Mouse (Mus musculus) stomach, embryonic 14.5 days (tissue): ENCODE data around the gene Gm27027. TPM values are rescaled to one million over a fixed set of nuclear protein-coding genes. Genes with fewer than 3 reads are reported as not detected.

Experiments used
- ATAC-seq: fragments of 200-750 bp; cut with Nextera tagmentation; 2 replicates; pipeline ENCODE4 v1.8.0; 2017; ENCODE audit warnings: low read depth, moderate TSS enrichment; ENCODE audit not compliant: insufficient number of reproducible peaks, insufficient read depth, low FRiP score
- H3K27ac ChIP-seq: fragments of 300-500 bp; sonication (generic); 2 replicates; pipeline ENCODE4 v1.5.1; 2014; ENCODE audit warnings: mild to moderate bottlenecking, low read length, moderate library complexity, mixed read lengths
- H3K27me3 ChIP-seq: fragments of 300-500 bp; sonication (generic); 2 replicates; pipeline ENCODE4 v1.6.1; 2014; ENCODE audit warnings: low read length, control low read depth, mixed read lengths; ENCODE audit not compliant: control insufficient read depth, insufficient read depth
- H3K36me3 ChIP-seq: fragments of 300-500 bp; sonication (generic); 2 replicates; pipeline ENCODE4 v1.6.1; 2014; ENCODE audit warnings: mild to moderate bottlenecking, control low read depth, low read length, moderate library complexity, mixed read lengths; ENCODE audit not compliant: control insufficient read depth, insufficient read depth
- H3K4me1 ChIP-seq: fragments of 300-500 bp; sonication (generic); 2 replicates; pipeline ENCODE4 v1.6.1; 2014; ENCODE audit warnings: low read length, control low read depth, mixed read lengths; ENCODE audit not compliant: control insufficient read depth, insufficient read depth
- H3K4me2 ChIP-seq: fragments of 300-500 bp; sonication (generic); replicated peaks from 2 replicates; pipeline ENCODE4 v1.6.1; 2014; ENCODE audit warnings: low read depth, low read length, control low read depth
- H3K4me3 ChIP-seq: fragments of 300-500 bp; sonication (generic); 2 replicates; pipeline ENCODE4 v1.5.1; 2014; ENCODE audit warnings: low read depth, low read length, control low read depth
- H3K9ac ChIP-seq: fragments of 300-500 bp; sonication (generic); replicated peaks from 2 replicates; pipeline ENCODE4 v1.6.1; 2014; ENCODE audit warnings: low read depth, mild to moderate bottlenecking, control low read depth, low read length, moderate library complexity, mixed read lengths
- H3K9me3 ChIP-seq: fragments of 300-500 bp; sonication (generic); 2 replicates; pipeline ENCODE4 v1.6.1; 2016; ENCODE audit warnings: low read depth, low read length, control low read depth; ENCODE audit not compliant: control insufficient read depth
- WGBS: fragments of 180-500 bp; shearing (Covaris S2); extraction: QIAGEN DNeasy Blood & Tissue Kit; methylation state at CpG from one replicate; pipeline ENCODE4 v1.1.7; 2014; 5-methylcytosine and 5-hydroxymethylcytosine counted together
- polyA plus RNA-seq: library from polyadenylated mRNA; unstranded; fragments of >200 nt; fragmentation: Nextera tagmentation; extraction: Ambion mirVana; gene quantifications from 2 replicates; pipeline ENCODE4 v1.2.1, GENCODE M21; 2014

The Gm27027 gene
- polyA plus RNA-seq, 1 experiment from 2014 or later, result not detected

GRCm38 (mm10) chr2:94024637-94025036 is 28.5 kb upstream of the Gm27027 start:
- no peak for ATAC-seq
- H3K9me3 ChIP-seq, result no peaks in the 10 kb centered on the region
- H3K27ac ChIP-seq, result no peak overlapping the region
- no peaks in the 10 kb centered on the region for H3K36me3 ChIP-seq
- H3K27me3 ChIP-seq, result no peaks in the 10 kb centered on the region
- H3K4me1 ChIP-seq, result no peaks in the 10 kb centered on the region
- no peak overlapping the region for H3K4me3 ChIP-seq
- H3K9ac ChIP-seq, result no peak overlapping the region
- WGBS, result 49% methylated on average over 6 of the region's 6 CpGs
- no peak overlapping the region for H3K4me2 ChIP-seq

- H3K4me1 ChIP-seq, result no peaks in the 10 kb centered on the region
- no peak within 1 kb of the TSS for H3K27ac ChIP-seq
- H3K9ac ChIP-seq, result peak within 1 kb of the TSS; percentile 59
- peak within 1 kb of the TSS; percentile 51 for H3K4me3 ChIP-seq
- 6% methylated on average over 47 of the region's 47 CpGs for WGBS
- peak within 1 kb of the TSS; percentile 69 for H3K4me2 ChIP-seq
- H3K9me3 ChIP-seq, result no peaks in the 10 kb centered on the region; the same call in 1 of the 2 replicates
- H3K27me3 ChIP-seq, result no peaks in the 10 kb centered on the region
- peak; percentile 99 for ATAC-seq
- H3K36me3 ChIP-seq, result peaks cover 18% of the 10 kb centered on the region
Measured at GRCm38 (mm10) chr2:94010335-94011291, 14.5 kb upstream of the Gm27027 start, which contains the start of gene Alkbh3. Gene Alkbh3 (minus strand): TSS chr2:94010807.

GRCm38 (mm10) chr2:94002331-94002730 is 6.2 kb upstream of the Gm27027 start:
- 4% methylated on average over 2 of the region's 2 CpGs for WGBS
- Histone ChIP-seq H3K4me3 (no peak overlapping the region), H3K4me2 (no peak overlapping the region), H3K9ac (no peak overlapping the region), H3K4me1 (no peaks in the 10 kb centered on the region), H3K27me3 (no peaks in the 10 kb centered on the region), H3K9me3 (no peaks in the 10 kb centered on the region), H3K27ac (no peak overlapping the region), H3K36me3 (peaks cover 66% of the 10 kb centered on the region)
- ATAC-seq, result 0 out of 2 replicates have a peak, but pooled peaks have one; percentile 56

- Histone ChIP-seq H3K27ac (no peak overlapping the region), H3K36me3 (peaks cover 64% of the 10 kb centered on the region), H3K4me2 (no peak overlapping the region), H3K4me3 (no peak overlapping the region), H3K9me3 (no peaks in the 10 kb centered on the region), H3K4me1 (no peaks in the 10 kb centered on the region), H3K27me3 (no peaks in the 10 kb centered on the region), H3K9ac (no peak overlapping the region)
- ATAC-seq, result no peak
- WGBS, result 76% methylated on average over 4 of the region's 4 CpGs
Measured at GRCm38 (mm10) chr2:94001918-94002317, 5.8 kb upstream of the Gm27027 start.

- Histone ChIP-seq H3K27ac (no peak overlapping the region), H3K36me3 (peaks cover 60% of the 10 kb centered on the region), H3K9ac (no peak overlapping the region), H3K27me3 (no peaks in the 10 kb centered on the region), H3K4me2 (no peak overlapping the region), H3K4me3 (no peak overlapping the region), H3K4me1 (no peaks in the 10 kb centered on the region), H3K9me3 (no peaks in the 10 kb centered on the region)
- ATAC-seq, result no peak
- 96% methylated on average over 6 of the region's 6 CpGs for WGBS
Measured at GRCm38 (mm10) chr2:94001411-94001810, 5.3 kb upstream of the Gm27027 start.

- no peaks in the 10 kb centered on the region for H3K27me3 ChIP-seq
- H3K9me3 ChIP-seq, result no peaks in the 10 kb centered on the region
- WGBS, result 58% methylated on average over 3 of the region's 3 CpGs
- H3K4me1 ChIP-seq, result no peaks in the 10 kb centered on the region
- H3K4me3 ChIP-seq, result no peak overlapping the region
- no peak overlapping the region for H3K27ac ChIP-seq
- no peak overlapping the region for H3K4me2 ChIP-seq
- no peak overlapping the region for H3K9ac ChIP-seq
- no peak for ATAC-seq
- peaks cover 49% of the 10 kb centered on the region for H3K36me3 ChIP-seq
Measured at GRCm38 (mm10) chr2:93992810-93993209, 3.3 kb downstream of the Gm27027 start.

- no peak overlapping the region for H3K4me2 ChIP-seq
- no peaks in the 10 kb centered on the region for H3K27me3 ChIP-seq
- no peaks in the 10 kb centered on the region for H3K9me3 ChIP-seq
- H3K4me3 ChIP-seq, result no peak overlapping the region
- 69% methylated on average over 5 of the region's 5 CpGs for WGBS
- H3K36me3 ChIP-seq, result peaks cover 50% of the 10 kb centered on the region
- no peak overlapping the region for H3K9ac ChIP-seq
- no peak for ATAC-seq
- no peaks in the 10 kb centered on the region for H3K4me1 ChIP-seq
- no peak overlapping the region for H3K27ac ChIP-seq
Measured at GRCm38 (mm10) chr2:93992259-93992658, 3.9 kb downstream of the Gm27027 start.

GRCm38 (mm10) chr2:93991336-93991735 is 4.8 kb downstream of the Gm27027 start:
- Histone ChIP-seq H3K27ac (no peak overlapping the region), H3K4me1 (0 out of 2 replicates have a peak, but pooled peaks cover 2% of the 10 kb centered on the region), H3K27me3 (no peaks in the 10 kb centered on the region), H3K4me2 (no peak overlapping the region), H3K9me3 (no peaks in the 10 kb centered on the region), H3K9ac (no peak overlapping the region), H3K4me3 (no peak overlapping the region), H3K36me3 (peaks cover 53% of the 10 kb centered on the region)
- no peak for ATAC-seq
- WGBS, result 77% methylated on average over 3 of the region's 3 CpGs
